Mouse (Mus musculus): ENCODE measurements at regions not wholly inside any gene's neighbourhood (a gene's known extent, or its start where the extent isn't known, plus 50 kb on each side); places are given as distances from the start of the nearest gene placed in this dataset.
A peak's percentile ranks its signal among the peaks of the same experiment; 100 is the strongest.

DNA sequence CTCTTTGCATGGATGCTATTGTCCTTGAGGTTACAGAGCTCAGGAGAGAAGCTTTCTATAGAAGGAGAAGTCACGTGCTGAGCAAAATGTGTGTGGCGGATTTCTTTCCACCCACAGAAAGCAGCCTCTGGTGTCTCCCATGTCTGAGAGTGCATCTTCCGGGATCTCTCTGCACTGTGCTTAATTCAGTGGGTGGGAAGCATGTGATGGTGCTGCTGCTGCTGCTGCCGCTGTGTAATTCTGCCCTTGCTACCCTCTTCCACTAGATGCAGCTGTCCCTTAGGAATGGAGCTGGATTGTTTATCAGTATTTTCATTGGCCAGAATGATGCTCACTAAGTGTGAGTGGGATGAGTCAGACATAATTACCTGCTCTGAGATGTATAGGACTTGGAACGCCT, 416.2 kb upstream of the 4930412O13Rik start:
- Histone ChIP-seq H3K27ac (ENCODE audit: low read length) (no peak overlapping the region), H3K4me1 (ENCODE audit: insufficient read depth, low read depth, low read length) (no peaks in the 10 kb centered on the region), H3K9me3 (ENCODE audit: low read length) (no peaks in the 10 kb centered on the region), H3K9ac (replicated peaks; ENCODE audit: low read depth) (no peak overlapping the region), H3K27me3 (replicated peaks; ENCODE audit: insufficient read depth, low read length) (no peaks in the 10 kb centered on the region), H3K4me3 (ENCODE audit: low read depth, low read length) (no peak overlapping the region), H3K4me2 (replicated peaks; ENCODE audit: low read depth, low read length) (peak overlapping the region; percentile 19; the same call in 1 of the 2 replicates), H3K36me3 (ENCODE audit: insufficient read depth, low read length) (no peaks in the 10 kb centered on the region)
- DNase-seq (ENCODE audit: low spot score) (peak; percentile 22), ATAC-seq (peak; percentile 37; the same call in 1 of the 2 replicates)
- TF ChIP-seq CTCF (IDR thresholded peaks at IDR 0.05) = peak; percentile 36
- TF ChIP-seq EP300 (IDR thresholded peaks at IDR 0.05) = no peak
- WGBS = 45% methylated on average over 5 of the region's 5 CpGs

DNA sequence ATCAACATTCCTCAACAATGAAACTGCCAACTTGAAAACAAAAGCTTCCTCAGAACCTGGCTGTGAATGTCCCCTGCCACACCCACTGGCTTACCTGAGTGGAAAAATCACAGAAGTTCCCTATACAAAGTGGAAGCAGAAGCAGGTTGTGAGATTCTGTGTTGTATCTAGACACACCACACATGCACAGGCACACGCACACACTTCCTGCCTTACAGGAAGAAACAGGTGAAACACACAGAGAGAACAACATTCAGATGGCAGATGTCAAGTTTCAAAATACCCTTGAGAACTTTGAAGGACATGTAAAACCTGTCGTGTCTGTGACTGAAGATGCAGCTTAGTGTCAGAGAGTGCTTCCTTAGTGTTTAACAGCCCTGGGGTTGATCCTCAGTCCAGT, 413.5 kb upstream of the 4930412O13Rik start:
- Histone ChIP-seq H3K9me3 (ENCODE audit: low read length) (no peaks in the 10 kb centered on the region), H3K27ac (ENCODE audit: low read length) (no peak overlapping the region), H3K36me3 (ENCODE audit: insufficient read depth, low read length) (no peaks in the 10 kb centered on the region), H3K4me2 (replicated peaks; ENCODE audit: low read depth, low read length) (no peak overlapping the region), H3K4me1 (ENCODE audit: insufficient read depth, low read depth, low read length) (no peaks in the 10 kb centered on the region), H3K9ac (replicated peaks; ENCODE audit: low read depth) (no peak overlapping the region), H3K4me3 (ENCODE audit: low read depth, low read length) (no peak overlapping the region), H3K27me3 (replicated peaks; ENCODE audit: insufficient read depth, low read length) (no peaks in the 10 kb centered on the region)
- WGBS = 68% methylated on average over 2 of the region's 2 CpGs
- DNase-seq (ENCODE audit: low spot score) (no peak), ATAC-seq (no peak)
- TF ChIP-seq EP300 (IDR thresholded peaks at IDR 0.05) (no peak), CTCF (IDR thresholded peaks at IDR 0.05) (no peak)

DNA sequence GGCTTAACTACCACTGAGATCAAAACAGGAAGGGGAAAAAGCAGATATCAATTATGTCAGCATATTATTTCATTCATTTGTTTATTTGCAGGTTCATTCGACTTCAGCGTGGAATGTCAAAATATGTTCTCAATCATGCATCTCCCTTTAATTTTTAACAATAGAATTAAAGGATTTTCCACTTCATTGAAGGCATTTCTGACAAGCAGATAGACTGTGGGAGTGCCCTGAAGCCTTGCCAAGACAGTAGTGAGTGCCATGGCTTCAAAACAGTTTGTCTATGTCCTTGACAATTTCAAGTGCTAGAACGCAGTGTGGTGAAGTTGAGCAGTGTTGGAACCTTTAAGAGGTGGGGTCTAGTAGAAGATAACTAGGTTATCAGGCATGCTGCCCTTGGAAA, 412.4 kb upstream of the 4930412O13Rik start:
- no peaks in the 10 kb centered on the region for H3K4me1 ChIP-seq (ENCODE audit: insufficient read depth, low read depth, low read length)

DNA sequence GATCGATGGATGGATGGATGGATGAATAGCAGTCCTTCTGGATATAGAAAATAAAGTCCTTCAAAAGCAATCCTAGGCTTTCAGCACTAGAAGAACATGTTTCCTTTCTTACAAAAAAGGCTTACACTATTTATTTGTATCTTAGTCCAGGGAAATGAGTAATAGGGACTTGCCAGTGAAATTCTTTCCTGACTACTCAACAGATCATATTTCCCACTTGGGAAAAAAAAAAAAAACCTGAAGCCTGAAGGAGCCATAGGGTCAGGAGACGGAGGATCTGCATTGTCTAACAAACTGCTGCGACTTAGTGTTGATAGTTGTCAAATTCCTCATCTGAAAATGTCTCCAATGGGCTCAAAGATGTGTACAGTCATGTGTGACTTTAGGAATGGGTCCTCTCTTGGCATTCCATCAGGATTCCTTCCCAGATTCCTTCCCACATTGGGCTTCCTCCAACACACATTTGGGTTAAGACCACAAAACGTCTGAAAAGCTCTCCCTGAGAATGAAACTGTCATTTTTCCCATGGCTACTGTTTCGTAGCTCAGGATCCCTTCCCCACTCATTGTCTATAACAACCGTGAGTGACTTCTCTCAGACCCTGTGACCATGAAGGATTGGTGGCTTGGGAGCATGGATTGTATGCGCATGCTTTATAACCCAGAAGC, 399.2 kb upstream of the 4930412O13Rik start:
- DNase-seq (ENCODE audit: low spot score) = no peak
- TF ChIP-seq CTCF (IDR thresholded peaks at IDR 0.05) = no peak
- no peak overlapping the region for H3K4me2 ChIP-seq (replicated peaks; ENCODE audit: low read depth, low read length)
- H3K36me3 ChIP-seq (ENCODE audit: insufficient read depth, low read length) = no peaks in the 10 kb centered on the region
- H3K4me1 ChIP-seq (ENCODE audit: insufficient read depth, low read depth, low read length) = no peaks in the 10 kb centered on the region
- H3K4me3 ChIP-seq (ENCODE audit: low read depth, low read length) = no peak overlapping the region
- 63% methylated on average over 7 of the region's 7 CpGs for WGBS
- H3K27ac ChIP-seq (ENCODE audit: low read length) = no peak overlapping the region
- no peak for ATAC-seq
- H3K9ac ChIP-seq (replicated peaks; ENCODE audit: low read depth) = no peak overlapping the region
- H3K27me3 ChIP-seq (replicated peaks; ENCODE audit: insufficient read depth, low read length) = no peaks in the 10 kb centered on the region
- H3K9me3 ChIP-seq (ENCODE audit: low read length) = no peaks in the 10 kb centered on the region

More for the DNA sequence above, 412.4 kb upstream of the 4930412O13Rik start:
- H3K27ac ChIP-seq (ENCODE audit: low read length) = no peak overlapping the region
- H3K9ac ChIP-seq (replicated peaks; ENCODE audit: low read depth) = no peak overlapping the region
- H3K9me3 ChIP-seq (ENCODE audit: low read length) = no peaks in the 10 kb centered on the region
- DNase-seq (ENCODE audit: low spot score) (no peak), ATAC-seq (no peak)
- H3K27me3 ChIP-seq (replicated peaks; ENCODE audit: insufficient read depth, low read length) = no peaks in the 10 kb centered on the region
- TF ChIP-seq CTCF (IDR thresholded peaks at IDR 0.05) (no peak), EP300 (IDR thresholded peaks at IDR 0.05) (no peak)
- WGBS = 32% methylated on average over 3 of the region's 3 CpGs
- H3K4me2 ChIP-seq (replicated peaks; ENCODE audit: low read depth, low read length) = no peak overlapping the region
- no peak overlapping the region for H3K4me3 ChIP-seq (ENCODE audit: low read depth, low read length)
- H3K36me3 ChIP-seq (ENCODE audit: insufficient read depth, low read length) = no peaks in the 10 kb centered on the region

DNA sequence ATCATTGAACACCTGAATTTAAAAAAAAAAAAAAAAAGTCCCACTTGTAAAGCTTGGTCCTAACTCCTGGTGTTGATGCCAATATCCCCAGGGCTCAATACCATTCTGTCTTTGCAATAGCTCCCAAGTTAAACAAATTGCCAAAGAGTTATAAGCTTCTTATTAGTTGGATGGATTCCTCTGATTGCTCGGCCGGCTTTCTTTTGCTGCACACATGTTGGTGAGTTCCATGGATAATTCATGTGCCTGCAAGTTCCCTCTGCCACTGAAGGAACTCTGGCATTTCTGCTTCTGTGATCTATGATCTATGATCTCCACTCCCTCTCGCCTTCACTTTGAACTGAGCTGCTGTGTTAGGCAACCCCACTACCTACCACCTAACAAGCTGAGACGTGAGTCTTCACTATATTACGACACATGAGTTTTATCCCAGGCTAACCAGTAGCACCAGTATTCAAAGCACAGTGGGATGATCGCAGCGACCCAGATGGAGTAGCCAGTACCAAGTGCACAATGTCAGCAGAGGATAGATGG, 393.6 kb upstream of the 4930412O13Rik start:
- H3K4me1 ChIP-seq (ENCODE audit: insufficient read depth, low read depth, low read length) = no peaks in the 10 kb centered on the region
- H3K27me3 ChIP-seq (replicated peaks; ENCODE audit: insufficient read depth, low read length) = no peaks in the 10 kb centered on the region
- H3K4me3 ChIP-seq (ENCODE audit: low read depth, low read length) = no peak overlapping the region
- 87% methylated on average over 7 of the region's 7 CpGs for WGBS
- no peak overlapping the region for H3K27ac ChIP-seq (ENCODE audit: low read length)
- H3K36me3 ChIP-seq (ENCODE audit: insufficient read depth, low read length) = no peaks in the 10 kb centered on the region
- no peak overlapping the region for H3K9ac ChIP-seq (replicated peaks; ENCODE audit: low read depth)
- no peak for ATAC-seq
- no peak for DNase-seq (ENCODE audit: low spot score)
- H3K4me2 ChIP-seq (replicated peaks; ENCODE audit: low read depth, low read length) = no peak overlapping the region
- no peak for TF ChIP-seq CTCF (IDR thresholded peaks at IDR 0.05)
- no peaks in the 10 kb centered on the region for H3K9me3 ChIP-seq (ENCODE audit: low read length)

DNA sequence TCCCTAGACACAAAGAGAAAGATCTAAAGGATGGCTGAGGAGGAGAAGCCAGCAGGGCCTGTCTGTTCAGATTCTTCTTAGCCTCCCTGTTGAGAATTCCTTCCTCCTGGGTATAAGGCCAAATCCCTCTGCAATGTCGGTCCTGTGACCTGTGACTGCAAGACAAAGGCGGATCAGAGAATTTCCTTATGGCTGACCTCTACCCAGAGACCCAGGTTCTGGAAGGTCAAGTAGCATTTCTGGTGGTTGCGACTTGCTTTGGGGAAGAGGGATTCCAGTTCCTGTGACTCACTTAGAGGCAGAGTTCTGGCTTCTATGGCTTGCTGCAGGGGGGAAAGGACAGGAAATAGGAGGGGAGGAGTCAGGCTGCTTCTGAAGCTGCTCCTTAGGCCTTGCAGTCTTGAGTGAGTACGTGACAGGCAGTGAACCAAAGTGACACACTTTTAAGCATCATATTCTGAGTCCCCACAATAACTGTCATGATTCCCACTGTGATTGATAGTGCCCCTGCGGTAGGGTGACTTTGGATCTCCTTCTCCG, 387.4 kb upstream of the 4930412O13Rik start:
- Histone ChIP-seq H3K9ac (replicated peaks; ENCODE audit: low read depth) (no peak overlapping the region), H3K9me3 (ENCODE audit: low read length) (no peaks in the 10 kb centered on the region), H3K27ac (ENCODE audit: low read length) (no peak overlapping the region), H3K27me3 (replicated peaks; ENCODE audit: insufficient read depth, low read length) (no peaks in the 10 kb centered on the region), H3K4me1 (ENCODE audit: insufficient read depth, low read depth, low read length) (no peaks in the 10 kb centered on the region), H3K4me3 (ENCODE audit: low read depth, low read length) (no peak overlapping the region), H3K4me2 (replicated peaks; ENCODE audit: low read depth, low read length) (no peak overlapping the region), H3K36me3 (ENCODE audit: insufficient read depth, low read length) (no peaks in the 10 kb centered on the region)
- DNase-seq (ENCODE audit: low spot score) (peak; percentile 11), ATAC-seq (no peak)
- WGBS = 40% methylated on average over 6 of the region's 6 CpGs
- TF ChIP-seq EP300 (IDR thresholded peaks at IDR 0.05) (no peak), CTCF (IDR thresholded peaks at IDR 0.05) (no peak)
